Mouse (Mus musculus) embryo, embryonic 11 days (tissue): ENCODE data around the gene Mipol1.

ENCODE experiments used
- DNase-seq: peaks from one replicate; pipeline ENCODE4 v3.0.0-alpha.2; 2015

The Mipol1 gene

DNA sequence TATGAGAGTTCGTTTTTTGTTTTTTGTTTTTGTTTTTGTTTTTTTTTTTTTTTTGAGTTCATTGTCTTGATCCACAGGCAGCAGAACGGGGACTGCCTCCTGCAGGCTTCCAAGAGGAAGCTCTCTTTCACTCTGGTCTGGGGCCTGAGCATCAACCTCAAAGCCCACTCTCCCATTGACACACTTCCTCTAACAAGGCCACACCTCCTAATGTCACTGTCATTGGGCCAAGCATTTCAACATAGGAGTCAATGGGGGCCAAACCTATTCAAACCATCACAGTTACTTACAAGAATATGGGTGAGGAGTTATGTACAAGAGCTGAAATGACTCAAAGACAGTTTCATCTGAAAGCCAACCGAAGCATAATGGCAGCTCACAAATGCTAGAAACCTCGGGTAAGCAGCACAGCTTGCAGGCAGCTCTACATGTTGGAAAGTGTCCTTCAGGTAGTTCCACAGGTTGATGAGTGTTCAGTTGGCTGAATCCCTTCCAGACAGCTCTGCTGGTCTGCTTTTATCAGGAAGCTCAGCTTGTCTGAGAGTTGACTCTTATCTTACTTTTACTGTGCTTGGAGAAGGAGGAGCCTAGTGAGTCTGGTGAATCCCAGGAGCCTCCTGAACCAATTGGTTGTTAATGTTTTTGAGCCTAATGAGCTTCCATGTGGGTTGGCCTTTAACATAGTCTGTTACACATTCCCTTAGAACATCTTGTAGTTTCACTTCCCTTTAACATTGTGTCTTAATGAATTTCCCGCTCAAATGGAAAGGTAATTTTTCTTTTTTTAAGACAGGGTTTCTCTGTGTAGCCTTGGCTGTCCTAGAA, 13.7 kb downstream of the Mipol1 start:
- no peak for DNase-seq

DNA sequence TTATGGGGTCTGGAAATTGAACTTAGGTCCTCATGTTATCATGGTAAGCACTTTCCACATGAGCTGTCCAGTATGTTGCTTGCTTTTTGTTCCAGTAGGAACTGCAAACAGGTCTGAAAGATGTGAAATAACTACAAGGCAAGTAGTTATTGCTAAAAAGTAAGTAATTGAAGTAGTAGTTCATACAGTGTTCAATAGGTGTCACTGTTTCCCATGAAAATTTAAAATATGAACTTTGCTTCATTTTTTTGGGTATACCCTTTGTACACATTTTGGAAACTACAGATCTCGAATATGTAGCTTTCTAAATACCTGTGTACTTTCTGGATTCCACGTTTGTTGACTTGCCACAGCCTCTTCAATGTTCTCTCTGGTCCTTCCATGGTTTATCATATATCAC, 28.3 kb downstream of the Mipol1 start:
- no peak for DNase-seq

DNA sequence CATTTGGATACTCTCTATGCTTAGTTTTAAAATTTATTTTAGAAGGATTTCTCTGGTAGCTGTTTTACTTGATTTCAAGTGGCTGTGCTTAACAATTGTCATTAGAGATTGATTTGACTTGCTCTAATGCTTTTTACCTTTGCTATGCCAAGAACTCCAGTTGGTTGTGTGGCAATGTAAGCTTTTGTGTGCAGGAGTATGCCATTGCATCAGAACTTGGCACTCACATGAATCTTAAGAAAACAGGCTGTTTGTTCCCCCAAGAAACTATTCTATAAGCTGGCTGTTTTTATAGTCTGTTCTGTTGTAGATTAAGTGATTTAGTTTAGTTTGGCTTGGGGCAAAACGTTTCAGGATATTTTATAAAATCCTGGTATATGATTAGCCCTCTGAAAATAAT, 45.2 kb downstream of the Mipol1 start:
- DNase-seq, result no peak

DNA sequence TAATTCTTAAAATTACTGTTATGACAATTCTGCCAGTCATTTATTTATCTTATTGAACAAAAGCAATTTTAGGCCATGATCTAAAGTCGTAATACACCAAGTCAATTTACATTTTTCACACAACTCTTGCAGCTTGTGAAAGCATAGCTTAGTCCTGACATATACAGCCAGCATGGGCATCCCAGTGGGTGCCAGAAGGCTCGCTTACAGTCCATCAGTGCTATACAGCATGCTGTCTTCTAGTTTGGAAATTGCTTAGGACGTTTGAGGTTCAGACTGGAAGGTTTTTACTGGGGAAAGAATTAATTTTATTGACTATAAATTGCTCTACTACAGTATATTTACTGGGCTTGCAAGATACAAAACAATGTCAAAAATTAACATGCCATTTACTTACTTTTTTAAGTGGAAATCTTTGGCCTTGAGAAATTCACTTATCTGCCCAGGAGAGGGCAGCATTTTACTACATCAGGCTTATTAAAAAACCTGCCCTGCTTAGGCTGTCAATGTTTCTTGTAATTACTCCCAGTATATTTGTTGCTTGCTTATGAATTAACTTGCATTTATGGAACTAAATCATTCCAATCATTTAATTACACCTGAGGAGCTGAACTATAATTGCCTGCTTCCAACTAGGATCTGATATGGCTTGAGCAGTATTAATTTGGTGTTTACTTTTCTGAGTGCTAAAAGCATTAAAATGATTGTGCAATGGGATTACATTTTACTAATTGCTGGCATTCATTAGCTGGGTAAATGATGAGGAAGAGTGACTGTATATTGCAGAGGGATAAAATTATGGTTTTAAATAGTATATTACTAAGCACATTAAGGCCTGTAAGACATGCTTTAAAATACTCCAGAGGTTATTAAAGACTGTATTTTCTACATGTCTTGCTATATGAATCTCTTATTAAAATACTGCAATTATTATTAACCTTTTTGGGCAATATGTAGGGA, 51.2 kb downstream of the Mipol1 start:
- peak; percentile 65 for DNase-seq

DNA sequence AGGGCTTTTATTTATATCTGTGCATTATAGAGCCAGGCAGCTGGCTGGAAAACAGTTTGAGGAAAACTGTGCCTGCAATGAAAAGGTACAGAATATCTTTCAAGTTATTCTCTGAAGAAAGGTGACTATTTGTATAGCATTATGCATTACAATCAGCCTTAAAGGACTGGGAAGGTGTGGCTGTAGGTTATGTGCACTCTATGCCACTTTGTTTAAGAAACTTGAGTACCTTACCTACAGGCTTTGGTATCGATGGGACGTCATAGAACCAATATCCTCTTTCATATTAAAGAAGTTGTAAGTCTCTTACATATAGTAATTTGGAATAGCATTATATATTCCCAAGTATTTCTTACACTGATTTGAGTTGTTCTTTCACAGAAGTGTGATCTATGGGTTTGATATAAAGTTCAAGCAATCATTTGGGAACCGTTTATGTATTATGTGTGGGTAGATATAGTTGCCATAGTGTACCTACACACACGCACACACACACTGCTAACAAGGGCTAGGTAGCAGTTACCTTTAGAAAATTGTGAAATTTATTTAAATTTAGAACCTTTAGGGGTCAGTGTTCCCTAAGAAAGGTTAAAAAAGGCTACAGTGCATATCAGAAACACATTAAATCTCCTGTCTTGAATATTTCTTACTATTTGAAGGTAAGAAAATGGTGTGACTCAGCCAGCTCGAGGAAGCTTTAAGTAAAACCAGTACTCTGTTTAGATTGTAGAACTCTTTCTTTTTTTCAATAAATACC, 55.3 kb downstream of the Mipol1 start:
- no peak for DNase-seq

DNA sequence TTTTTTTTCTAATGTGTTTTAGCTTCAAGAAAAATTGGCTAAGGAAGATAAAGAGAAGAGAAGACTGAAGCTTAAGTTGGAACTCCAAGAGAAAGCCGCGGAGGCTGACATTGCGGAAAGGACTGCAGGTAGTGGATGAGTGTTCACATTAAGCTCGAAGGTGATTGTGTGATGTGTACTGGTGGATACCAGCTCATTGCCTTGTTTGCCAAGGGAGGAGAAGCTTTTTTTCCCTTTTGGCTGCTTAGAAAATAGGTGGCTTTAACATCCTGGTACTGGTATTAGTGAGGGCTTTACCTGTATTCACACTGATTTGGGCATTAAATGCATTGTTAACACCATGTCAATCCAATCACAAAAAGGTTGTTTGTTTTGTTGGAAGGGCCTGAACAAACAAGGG, 77.1 kb downstream of the Mipol1 start:
- no peak for DNase-seq

DNA sequence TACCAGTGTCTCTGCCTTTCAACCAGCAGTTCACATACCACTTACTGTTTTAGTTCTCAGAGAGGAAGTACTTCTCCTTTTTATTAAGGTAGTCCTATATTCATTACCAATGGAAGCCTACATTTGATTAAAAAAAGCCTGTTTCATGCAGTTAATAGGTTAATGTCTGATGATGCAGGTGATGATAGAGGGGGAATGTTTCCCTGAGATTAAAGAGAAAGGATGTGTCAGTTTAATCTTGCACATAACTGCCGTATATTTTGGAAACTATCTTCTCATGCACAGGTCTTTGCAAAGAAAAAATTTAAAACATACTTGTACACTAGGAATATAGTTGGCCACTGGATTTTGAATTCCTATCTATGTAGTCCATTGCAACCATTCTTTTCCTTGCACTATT, 77.5 kb downstream of the Mipol1 start:
- no peak for DNase-seq

DNA sequence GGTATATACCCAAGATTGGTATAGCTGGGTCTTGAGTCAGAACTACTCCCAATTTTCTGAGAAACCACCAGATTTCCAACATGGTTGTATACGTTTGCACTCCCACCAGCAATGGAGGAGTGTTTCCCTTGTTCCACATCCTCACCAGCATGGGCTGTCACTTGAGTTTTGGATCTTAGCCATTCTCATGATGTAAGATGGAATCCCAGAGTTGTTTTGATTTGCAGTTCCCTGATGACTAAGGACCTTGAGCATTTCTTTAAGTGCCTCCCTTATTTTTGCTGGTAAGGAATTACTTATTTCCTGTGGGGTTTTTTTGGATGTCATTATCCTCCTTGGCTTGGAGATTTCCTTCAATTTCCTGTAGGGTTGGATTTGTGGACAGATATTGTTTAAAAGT, 108.8 kb downstream of the Mipol1 start:
- DNase-seq, result no peak

DNA sequence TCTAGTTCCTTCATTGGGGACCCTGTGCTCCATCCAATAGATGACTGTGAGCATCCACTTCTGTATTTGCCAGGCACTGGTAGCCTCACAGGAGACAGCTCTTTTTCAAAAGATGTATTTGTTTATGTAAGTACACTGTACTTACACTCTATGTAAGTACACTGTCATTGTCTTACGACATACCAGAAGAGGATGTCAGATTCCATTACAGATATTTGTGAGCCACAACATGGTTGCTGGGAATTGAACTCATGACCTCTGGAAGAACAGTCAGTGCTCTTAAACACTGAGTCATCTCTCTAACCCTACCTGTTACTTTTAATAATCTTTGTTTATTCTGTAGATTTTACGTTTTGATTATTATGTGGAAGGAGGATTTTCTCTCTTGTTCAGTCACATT, 109.9 kb downstream of the Mipol1 start:
- DNase-seq, result no peak

DNA sequence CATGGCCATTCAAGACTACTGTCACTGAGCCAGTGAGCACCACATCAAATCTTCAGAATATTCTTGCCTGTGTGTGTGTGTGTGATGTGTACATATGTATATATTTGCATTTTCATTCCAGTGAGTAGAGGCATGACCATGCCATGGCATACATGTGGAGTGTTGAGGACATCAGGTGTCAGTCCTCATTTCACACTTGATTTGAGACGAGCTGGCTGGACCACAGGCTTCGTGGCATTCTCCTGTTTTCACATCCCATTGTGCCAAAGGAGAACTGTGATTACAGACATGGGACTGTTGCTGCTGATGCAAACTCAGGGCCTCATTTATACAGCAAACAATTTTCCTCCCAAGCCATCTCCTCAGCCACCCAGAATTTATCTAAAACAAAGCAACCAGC, 132.5 kb downstream of the Mipol1 start:
- DNase-seq, result no peak

DNA sequence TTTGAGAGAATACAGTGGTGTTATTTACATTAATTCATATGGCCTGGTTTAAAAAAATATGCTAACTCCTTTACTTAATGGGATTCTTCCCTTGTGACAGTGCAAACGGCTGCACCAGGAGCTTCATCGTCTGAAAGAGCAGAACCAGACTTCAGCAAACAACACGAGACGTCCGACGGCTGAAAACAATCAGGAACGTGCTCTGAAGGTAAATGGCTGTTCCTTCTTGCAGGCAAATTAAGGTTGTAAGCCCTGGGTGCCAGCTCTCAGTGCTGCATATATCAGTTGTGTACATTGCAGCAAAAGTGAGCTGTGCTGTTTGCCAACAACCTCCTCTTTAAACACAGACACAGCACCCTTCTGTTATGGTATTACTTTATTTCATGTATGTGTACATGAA, 133.8 kb downstream of the Mipol1 start:
- DNase-seq, result peak; percentile 4

DNA sequence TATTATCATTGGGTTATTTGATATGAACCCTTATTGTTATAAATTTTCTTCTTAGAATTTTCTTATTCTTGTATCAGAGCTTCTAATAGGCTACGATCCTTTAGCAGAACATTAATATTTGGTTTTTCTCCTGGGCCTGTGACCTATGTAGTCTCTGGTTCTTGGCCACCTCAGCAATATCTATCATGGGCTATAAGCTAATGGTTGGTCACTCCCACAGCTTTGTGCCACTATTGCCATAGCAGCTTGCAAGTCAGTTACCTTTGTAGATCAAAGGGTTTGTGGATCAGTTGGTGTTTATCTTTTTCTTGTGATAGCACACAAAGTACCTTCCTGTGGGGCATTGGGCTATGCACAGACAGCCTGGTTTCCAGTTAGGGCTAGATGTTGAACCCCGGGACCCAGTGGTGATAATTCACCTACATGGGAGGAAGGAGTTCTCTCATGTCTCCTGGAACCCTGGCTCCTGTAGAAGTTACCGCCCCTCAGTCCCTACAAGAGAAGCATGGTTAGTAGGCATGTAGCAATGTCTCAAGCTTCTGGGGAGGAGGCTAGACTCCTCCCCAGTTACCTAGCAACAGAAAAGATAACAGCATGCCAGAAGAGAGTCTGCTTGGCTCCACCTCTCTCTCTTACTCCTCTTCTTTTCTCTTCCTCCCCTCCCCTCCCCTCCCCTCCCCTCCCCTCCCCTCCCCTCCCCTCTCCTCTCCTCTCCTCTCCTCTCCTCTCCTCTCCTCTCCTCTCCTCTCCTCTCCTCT, 141.7 kb downstream of the Mipol1 start:
- DNase-seq, result no peak

DNA sequence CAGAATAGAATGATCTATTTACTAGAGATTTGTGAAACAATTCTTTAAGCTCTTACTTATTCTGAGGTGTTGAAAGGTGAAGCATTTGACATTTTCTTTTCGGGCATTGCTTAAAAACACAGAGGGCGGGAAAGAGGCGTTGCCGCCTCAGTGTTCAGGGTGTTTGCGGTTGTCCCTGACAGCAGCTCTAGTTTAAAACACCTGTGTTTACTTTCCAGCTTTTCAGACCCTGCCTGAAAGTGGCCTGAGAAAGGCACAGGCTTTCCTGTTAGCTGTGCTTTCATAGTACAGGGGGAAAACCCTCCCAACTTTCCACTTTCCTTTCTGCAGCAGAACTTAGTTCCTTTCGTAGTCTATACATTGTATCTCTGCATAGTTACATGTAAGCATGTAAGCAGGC, 152.6 kb downstream of the Mipol1 start:
- DNase-seq, result peak; percentile 20

DNA sequence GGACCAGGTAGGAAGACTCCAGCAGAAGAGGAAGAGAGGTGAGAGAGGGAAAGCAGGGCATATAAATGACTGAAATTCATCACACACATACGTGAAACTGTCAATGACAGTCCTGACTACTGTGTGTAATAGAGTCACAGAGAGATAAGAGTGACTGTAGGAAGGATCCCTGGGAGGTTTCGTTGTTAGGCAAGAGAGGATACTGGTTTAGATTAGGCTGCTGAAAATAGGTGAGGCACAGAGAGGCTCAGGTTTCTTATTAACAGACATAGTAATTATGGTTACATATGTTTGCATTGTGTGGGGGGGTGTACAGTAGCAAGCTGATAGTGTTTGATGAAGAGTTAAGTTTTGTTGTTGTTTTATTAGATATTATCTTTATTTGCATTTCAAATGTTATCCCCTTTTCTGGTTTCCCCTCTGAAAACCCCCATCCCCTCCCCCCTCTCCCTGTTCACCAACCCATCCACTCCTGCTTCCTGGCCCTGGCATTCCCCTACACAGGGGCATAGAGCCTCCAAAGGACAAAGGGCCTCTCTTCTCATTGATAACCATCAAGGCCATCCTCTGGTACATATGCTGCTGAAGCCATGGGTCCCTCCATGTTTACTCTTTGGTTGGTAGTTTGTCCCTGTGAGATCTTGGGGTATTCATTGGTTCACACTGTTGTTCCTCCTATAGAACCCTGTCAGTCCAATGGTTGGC, 157.5 kb downstream of the Mipol1 start:
- no peak for DNase-seq

DNA sequence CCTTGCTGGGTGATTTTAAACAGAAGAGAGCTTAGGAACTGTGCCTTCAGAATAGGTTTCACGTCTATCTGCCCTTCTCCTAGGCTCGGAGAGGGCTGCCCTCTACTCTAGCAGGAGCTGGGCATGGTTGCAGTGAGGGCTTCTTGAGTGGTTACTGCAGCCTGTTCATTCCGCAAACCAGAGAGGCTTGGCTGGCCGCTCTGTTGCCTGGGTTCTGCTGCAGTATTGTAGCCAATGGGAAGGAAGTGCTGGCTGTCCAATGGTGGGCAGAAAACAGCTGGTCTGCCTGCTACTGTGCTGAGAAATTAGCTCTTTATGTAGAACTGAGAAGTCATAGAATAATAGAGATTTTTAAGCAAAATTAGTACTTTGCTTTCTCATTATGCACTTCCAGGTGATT, 169.3 kb downstream of the Mipol1 start:
- peak; percentile 16 for DNase-seq

DNA sequence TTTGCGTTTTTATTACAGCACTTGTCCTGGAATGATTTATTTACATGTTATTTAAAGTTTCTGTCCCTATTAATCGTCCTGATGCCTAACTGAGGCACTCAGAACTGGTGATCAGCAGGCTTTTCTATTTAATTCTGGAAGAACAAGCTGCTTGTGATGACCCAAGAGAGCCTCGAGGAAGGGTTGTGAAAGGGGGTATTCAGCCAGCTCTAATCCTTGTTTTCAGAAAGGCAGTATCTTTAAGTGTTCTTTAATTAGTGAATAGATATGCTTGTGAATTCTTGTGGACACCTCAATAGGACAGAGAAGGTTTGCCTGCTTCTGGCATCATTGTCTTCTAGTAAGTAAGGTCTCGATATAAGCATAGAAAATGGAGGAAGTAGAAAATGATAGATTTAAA, 170.0 kb downstream of the Mipol1 start:
- DNase-seq, result no peak

DNA sequence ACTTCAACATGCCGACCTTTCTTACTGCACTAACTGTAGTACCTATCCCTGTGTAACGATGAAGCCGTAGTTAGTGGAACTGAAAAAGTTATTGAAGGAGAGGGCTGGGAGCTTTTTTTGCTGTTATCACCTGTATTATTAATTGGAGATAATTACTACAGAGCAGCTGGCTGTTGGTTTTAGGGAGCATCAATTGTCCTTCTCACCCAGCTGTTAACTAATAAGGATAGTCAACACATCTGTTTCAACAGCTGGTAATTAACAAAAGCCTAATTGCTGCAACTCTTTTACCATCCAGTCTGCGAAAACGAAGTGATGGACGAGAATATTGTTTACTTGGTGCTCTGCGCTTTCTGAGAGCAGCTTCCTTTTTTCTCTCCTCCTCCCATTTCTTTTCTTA, 170.9 kb downstream of the Mipol1 start:
- DNase-seq, result no peak

DNA sequence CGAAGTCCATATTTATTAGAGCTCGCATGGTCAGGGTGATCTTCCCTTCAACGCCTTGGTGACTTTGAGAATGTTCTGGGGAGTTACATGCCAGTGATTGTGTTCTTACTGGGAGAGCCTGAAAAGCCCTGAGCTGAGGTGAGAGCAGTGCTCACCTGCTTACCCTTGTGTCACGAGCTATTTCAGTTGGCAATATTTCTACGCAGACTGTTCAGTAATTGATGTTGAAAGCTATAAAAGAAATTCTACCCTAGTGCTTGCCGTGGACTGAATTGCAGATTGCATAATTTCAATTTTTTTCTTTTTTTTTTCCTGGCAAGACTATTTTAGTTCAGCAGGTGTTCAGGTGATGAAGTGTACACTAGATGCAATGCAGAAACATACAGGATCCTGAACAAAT, 172.1 kb downstream of the Mipol1 start:
- DNase-seq, result no peak

DNA sequence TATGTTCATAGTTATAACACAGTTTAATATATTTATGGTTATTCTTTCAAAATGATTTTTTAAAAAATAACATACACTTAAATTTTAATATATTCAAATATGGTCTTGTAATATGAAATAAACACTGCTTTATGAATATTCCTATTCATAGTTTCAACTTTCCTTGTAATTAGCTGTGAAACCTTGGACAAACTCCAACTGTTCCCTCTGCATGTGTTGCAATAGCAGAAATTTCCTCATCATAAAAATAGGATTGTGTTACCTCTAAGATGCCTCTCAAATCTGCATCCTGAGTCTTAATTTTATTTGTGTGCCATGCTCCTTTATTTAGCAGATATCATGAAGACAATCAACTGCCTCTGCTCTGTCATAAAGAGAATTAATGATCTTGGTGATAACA, 179.7 kb downstream of the Mipol1 start:
- DNase-seq, result no peak

DNA sequence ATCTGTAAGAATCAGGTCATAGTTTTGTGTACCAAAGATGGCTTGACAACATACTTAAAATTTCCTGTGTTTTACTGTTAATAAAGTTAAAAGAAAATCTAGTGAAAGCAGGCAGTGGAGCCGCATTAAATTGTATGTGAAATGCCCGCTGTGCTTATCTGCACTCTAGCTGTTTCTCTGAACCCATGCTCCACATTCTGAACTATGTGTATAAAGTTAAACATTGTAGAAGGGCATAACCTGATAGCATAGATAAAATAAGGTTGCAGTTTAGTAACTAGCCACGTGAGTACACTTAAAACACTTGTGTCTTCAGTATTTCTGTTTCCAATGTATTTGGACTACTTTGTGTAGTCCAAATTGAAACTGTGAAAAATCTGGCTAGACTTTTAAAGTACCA, 183.6 kb downstream of the Mipol1 start:
- no peak for DNase-seq

DNA sequence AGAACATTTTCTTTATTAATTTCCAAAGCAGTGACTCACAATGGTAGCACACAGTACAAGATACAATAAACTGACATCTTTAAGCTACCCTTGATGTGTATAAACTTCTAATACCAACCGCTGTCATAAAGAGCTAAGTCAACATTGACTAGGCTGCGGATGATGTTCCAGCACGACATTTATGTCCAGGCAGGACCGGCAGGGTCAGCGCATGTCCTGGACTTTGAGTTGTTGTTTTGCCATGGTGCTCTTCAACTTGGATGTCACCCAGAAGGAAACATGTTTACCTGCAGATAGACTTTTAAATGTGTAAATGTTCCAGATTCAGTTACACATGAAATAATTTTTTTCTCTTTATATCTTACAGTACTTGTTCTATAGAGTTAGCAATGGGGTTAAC, 194.7 kb downstream of the Mipol1 start:
- no peak for DNase-seq

DNA sequence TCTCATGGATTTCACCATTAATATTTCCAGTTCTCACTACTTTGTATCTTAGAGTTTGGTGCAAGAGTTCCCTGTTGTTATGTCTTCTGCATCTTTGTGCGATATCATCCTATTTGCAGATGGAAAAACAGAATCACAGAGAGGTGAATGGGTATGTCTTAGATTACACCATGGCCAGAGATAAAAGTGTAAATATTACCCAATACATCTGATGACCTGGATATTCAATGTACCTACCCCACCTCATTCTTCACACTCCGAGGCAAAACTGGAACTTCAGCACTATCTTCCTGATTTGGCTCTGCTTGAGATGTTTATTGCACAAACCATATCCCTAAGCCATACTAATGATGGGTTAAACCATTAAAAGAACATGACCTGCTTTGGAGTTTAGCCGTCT, 198.0 kb downstream of the Mipol1 start:
- DNase-seq, result no peak
